Mouse (Mus musculus): ENCODE data around the gene Cep41. TPM values are rescaled to one million over a fixed set of nuclear protein-coding genes. Genes with fewer than 3 reads are reported as not detected.

Cep41 gene
- 52.3 and 55.4 TPM in 2 replicates for polyA plus RNA-seq (2015; fragmentation: Nextera tagmentation; extraction: Ambion mirVana)

DNA sequence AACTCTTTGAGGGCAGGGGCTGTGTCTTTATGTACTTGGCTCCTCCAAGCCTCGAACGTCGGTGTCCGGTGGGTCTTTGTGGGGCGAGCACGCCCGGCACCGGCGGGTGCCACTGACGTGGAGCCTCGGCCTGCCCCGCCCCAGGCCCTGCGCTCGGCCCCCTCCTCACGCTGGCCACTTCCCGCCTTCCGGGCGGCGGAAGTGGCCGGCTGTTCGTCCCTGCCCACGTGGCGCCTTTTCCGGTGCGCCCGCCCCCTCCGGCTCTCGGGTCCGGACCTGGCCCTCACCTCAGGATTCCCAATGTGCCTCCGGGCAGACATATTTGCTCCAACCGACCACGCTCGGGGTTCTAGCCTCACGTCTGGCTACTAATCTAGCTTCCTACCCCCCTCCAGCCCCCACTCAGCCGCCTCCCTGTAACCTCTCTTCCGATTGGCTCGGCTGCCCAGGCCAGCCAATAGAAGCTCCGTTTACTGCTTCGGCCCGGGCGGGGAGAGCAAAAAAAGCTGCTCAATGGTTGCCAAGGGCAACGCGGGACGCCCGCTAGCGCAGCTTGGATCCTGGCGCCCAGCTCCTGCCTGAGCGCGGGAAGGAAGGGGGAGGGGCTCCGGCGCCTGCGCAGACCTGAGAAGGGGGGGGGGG, at the start of gene Cep41:
Gene Cep41, minus strand, starts transcription at position 400 of the 642 bp plus-strand sequence.
- peak; percentile 97 for ATAC-seq (ENCODE audit: low FRiP score, low read depth)
- Histone ChIP-seq H3K27ac (peak within 1 kb of the TSS; percentile 94), H3K4me2 (replicated peaks) (peak within 1 kb of the TSS; percentile 63), H3K4me1 (peaks cover 15% of the 10 kb centered on the region), H3K27me3 (no peaks in the 10 kb centered on the region), H3K36me3 (no peaks in the 10 kb centered on the region), H3K9me3 (no peaks in the 10 kb centered on the region), H3K9ac (peak within 1 kb of the TSS; percentile 60), H3K4me3 (peak within 1 kb of the TSS; percentile 51)
- under 1% methylated on average over 51 of the region's 52 CpGs for WGBS

- H3K9me3 ChIP-seq: peaks cover 61% of the 10 kb centered on the region
- peak overlapping the region; percentile 52 for H3K27ac ChIP-seq
- no peak for ATAC-seq (ENCODE audit: low FRiP score, low read depth)
- 66% methylated on average over 10 of the region's 10 CpGs for WGBS
- peaks cover 46% of the 10 kb centered on the region for H3K36me3 ChIP-seq
- peak overlapping the region; percentile 62 for H3K4me3 ChIP-seq
- no peaks in the 10 kb centered on the region for H3K27me3 ChIP-seq
- H3K4me1 ChIP-seq: peaks cover 18% of the 10 kb centered on the region; the same call in 1 of the 2 replicates
- peak overlapping the region; percentile 83 for H3K9ac ChIP-seq
- peak overlapping the region; percentile 69 for H3K4me2 ChIP-seq (replicated peaks)
Measured at GRCm38 (mm10) chr6:30739177-30739747, 45.7 kb upstream of the Cep41 start.

DNA sequence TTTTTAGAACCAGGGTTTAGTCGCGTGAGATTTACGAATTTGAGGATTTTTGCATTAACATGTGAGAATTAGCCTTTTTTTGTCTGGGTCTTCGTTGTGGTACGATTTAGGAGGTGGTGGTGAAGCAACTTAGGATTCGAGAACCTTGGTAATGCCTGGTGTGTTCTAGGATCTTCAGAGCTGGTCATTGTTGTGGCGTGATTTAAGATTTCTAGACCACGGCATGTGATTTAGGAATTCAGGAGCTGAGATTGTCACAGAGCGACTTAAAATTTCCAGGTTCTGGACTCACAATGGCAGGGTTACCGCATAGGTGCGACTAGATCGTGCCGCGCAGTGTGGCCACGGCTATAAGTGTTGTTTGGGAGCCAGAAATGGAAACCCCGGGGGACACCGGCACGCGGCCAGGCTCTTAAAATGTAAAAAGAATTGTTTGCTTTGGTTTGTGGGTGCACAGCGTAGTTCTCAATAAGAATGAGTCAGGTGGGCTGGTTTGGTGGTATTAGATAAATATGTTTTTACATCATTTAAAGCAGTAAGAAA, 45.0 kb upstream of the Cep41 start:
- H3K36me3 ChIP-seq: peaks cover 39% of the 10 kb centered on the region
- peak overlapping the region; percentile 69 for H3K4me2 ChIP-seq (replicated peaks)
- H3K9ac ChIP-seq: peak overlapping the region; percentile 83
- peak overlapping the region; percentile 94 for H3K27ac ChIP-seq
- ATAC-seq (ENCODE audit: low FRiP score, low read depth): no peak
- no peaks in the 10 kb centered on the region for H3K27me3 ChIP-seq
- peaks cover 21% of the 10 kb centered on the region; the same call in 1 of the 2 replicates for H3K4me1 ChIP-seq
- H3K4me3 ChIP-seq: peak overlapping the region; percentile 62
- peaks cover 61% of the 10 kb centered on the region for H3K9me3 ChIP-seq
- WGBS: 47% methylated on average over 20 of the region's 20 CpGs

- H3K4me3 ChIP-seq: peak overlapping the region; percentile 62
- H3K4me1 ChIP-seq: peaks cover 27% of the 10 kb centered on the region
- peaks cover 32% of the 10 kb centered on the region for H3K36me3 ChIP-seq
- ATAC-seq (ENCODE audit: low FRiP score, low read depth): peak; percentile 74
- H3K9ac ChIP-seq: peak overlapping the region; percentile 83
- H3K4me2 ChIP-seq (replicated peaks): peak overlapping the region; percentile 69
- 54% methylated on average over 66 of the region's 66 CpGs for WGBS
- H3K9me3 ChIP-seq: peaks cover 62% of the 10 kb centered on the region
- peak overlapping the region; percentile 94 for H3K27ac ChIP-seq
- no peaks in the 10 kb centered on the region for H3K27me3 ChIP-seq
Measured at GRCm38 (mm10) chr6:30737548-30738463, 44.3 kb upstream of the Cep41 start.

DNA sequence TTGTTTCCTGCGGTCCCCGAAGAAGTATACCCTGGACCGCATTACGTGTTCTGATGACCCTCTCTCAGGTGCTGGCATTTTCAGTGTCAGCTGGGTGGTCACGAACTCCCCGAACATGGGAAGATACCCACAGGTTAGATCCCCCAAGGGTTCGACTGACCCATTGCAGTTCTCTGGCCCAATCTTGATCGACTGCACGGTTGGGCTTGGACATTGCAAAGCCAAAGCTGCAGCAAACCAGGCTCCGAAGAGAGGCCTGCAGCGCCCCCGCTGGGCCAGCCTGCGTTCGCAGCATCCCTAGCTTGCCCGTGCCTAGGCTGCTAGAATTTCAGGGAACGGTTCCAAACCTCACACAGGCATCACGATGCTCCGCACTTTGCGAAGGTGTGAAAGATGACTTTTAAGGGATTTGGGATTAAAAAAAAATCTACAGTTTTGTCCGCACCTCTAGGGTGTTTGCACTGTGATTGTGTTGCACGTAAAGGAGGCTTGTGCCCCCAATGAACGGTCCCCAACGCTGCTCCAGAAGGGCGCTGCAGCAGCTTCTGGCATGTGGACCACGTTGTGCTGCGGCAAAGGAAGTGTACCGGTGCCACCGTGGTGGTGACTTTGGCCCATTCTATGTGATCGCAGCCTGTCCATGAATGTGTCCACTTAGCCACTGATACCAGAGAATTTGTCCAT, 43.5 kb upstream of the Cep41 start:
- peaks cover 29% of the 10 kb centered on the region for H3K4me1 ChIP-seq
- H3K4me3 ChIP-seq: peak overlapping the region; percentile 62
- H3K9me3 ChIP-seq: peaks cover 66% of the 10 kb centered on the region
- peak overlapping the region; percentile 57; the same call in 1 of the 2 replicates for H3K9ac ChIP-seq
- H3K4me2 ChIP-seq (replicated peaks): peak overlapping the region; percentile 69
- ATAC-seq (ENCODE audit: low FRiP score, low read depth): peak; percentile 34
- 58% methylated on average over 29 of the region's 29 CpGs for WGBS
- H3K36me3 ChIP-seq: peaks cover 24% of the 10 kb centered on the region
- peak overlapping the region; percentile 94 for H3K27ac ChIP-seq
- H3K27me3 ChIP-seq: no peaks in the 10 kb centered on the region

GRCm38 (mm10) chr6:30736372-30736762, 42.8 kb upstream of the Cep41 start:
- H3K4me1 ChIP-seq: peaks cover 29% of the 10 kb centered on the region
- no peaks in the 10 kb centered on the region for H3K27me3 ChIP-seq
- peaks cover 24% of the 10 kb centered on the region for H3K36me3 ChIP-seq
- ATAC-seq (ENCODE audit: low FRiP score, low read depth): no peak
- WGBS: 51% methylated on average over 13 of the region's 13 CpGs
- peak overlapping the region; percentile 94 for H3K27ac ChIP-seq
- peak overlapping the region; percentile 69 for H3K4me2 ChIP-seq (replicated peaks)
- peak overlapping the region; percentile 62 for H3K4me3 ChIP-seq
- peaks cover 66% of the 10 kb centered on the region for H3K9me3 ChIP-seq
- H3K9ac ChIP-seq: 0 out of 2 replicates have a peak overlapping the region, but pooled peaks have one; percentile 31

DNA sequence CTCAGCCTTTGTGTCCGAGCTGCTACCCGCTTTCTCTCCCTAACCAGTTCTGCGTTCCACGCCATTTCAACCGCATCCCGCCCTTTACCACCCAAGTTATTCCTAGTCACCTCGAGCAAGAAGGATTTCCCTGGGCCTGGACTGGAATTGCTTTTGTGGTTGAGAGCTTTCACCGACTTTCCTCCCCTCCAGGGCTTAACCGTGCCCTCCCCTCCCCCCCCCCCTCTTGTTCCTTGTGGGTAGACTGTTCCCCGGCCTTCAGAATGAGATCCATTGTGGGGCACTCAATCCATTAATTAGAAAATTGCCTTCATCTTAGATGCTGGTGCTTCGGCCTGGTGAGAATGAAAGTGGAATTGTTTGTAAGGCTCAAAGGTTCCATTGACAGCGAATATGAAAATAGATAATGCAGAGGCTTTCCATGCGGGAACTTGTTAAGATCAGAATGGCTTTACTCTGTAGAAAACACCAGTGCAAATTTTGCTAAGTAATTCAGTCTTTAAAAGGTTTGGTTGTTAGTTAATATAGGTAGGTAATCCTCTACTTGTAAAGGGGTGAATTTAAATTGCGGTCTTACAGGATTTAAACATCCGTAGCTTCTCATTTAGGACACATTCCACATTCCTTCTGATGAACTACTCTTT, 42.3 kb upstream of the Cep41 start:
- ATAC-seq (ENCODE audit: low FRiP score, low read depth): no peak
- Histone ChIP-seq H3K27ac (peak overlapping the region; percentile 94), H3K4me2 (replicated peaks) (peak overlapping the region; percentile 69), H3K36me3 (peaks cover 22% of the 10 kb centered on the region), H3K9me3 (peaks cover 66% of the 10 kb centered on the region), H3K4me1 (peaks cover 29% of the 10 kb centered on the region), H3K9ac (peak overlapping the region; percentile 57), H3K4me3 (peak overlapping the region; percentile 26), H3K27me3 (no peaks in the 10 kb centered on the region)
- WGBS: 51% methylated on average over 15 of the region's 15 CpGs

DNA sequence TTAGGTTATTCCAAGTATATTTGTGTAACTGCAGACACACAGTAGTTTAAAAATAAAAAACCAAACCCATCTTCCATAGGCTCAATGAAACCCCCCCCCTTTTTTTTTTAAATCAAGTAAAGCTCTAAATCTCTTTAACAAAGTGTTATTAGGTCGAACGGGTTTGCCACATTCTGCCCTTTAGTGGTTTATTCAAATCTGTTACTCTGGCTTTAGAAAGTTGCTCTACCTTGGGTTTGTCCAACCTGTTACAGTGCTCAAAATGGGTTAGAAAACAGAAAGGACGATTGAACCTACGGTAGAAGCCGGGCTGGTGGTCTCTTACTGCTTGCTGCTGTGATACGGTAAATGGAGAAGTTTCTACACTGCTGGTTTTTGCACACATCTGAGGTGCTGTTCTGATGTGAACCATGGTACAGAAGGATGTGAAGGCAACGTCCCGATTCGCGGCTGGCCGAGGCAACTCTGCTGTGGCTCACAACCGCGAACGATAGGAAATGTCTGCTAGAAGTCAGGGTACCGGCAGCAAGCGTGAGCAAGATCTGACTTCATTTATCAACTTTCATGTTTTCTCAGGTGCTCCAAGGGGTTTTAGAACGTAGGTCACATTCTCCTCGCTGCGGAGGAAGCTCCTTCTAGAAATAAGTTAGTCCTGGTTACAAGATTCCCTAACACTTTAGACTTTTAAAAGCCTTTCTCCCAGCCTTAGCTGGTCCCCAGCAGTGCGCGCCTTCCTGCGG, 41.6 kb upstream of the Cep41 start:
- H3K27ac ChIP-seq: peak overlapping the region; percentile 94
- 47% methylated on average over 22 of the region's 22 CpGs for WGBS
- peak overlapping the region; percentile 26 for H3K4me3 ChIP-seq
- peaks cover 33% of the 10 kb centered on the region for H3K4me1 ChIP-seq
- H3K9ac ChIP-seq: peak overlapping the region; percentile 57
- H3K27me3 ChIP-seq: no peaks in the 10 kb centered on the region
- H3K36me3 ChIP-seq: peaks cover 17% of the 10 kb centered on the region
- peaks cover 61% of the 10 kb centered on the region for H3K9me3 ChIP-seq
- ATAC-seq (ENCODE audit: low FRiP score, low read depth): no peak
- H3K4me2 ChIP-seq (replicated peaks): peak overlapping the region; percentile 69

- H3K9me3 ChIP-seq: peaks cover 54% of the 10 kb centered on the region
- ATAC-seq (ENCODE audit: low FRiP score, low read depth): no peak
- WGBS: 54% methylated on average over 6 of the region's 6 CpGs
- peak overlapping the region; percentile 57; the same call in 1 of the 2 replicates for H3K9ac ChIP-seq
- H3K36me3 ChIP-seq: peaks cover 13% of the 10 kb centered on the region
- H3K4me2 ChIP-seq (replicated peaks): peak overlapping the region; percentile 69; the same call in 1 of the 2 replicates
- H3K27me3 ChIP-seq: no peaks in the 10 kb centered on the region
- peak overlapping the region; percentile 94 for H3K27ac ChIP-seq
- H3K4me1 ChIP-seq: peaks cover 40% of the 10 kb centered on the region
- 0 out of 2 replicates have a peak overlapping the region, but pooled peaks have one; percentile 1 for H3K4me3 ChIP-seq
Measured at GRCm38 (mm10) chr6:30734465-30734864, 40.9 kb upstream of the Cep41 start.

- 52% methylated on average over 18 of the region's 18 CpGs for WGBS
- Histone ChIP-seq H3K4me3 (no peak overlapping the region), H3K4me2 (replicated peaks) (no peak overlapping the region), H3K27ac (peak overlapping the region; percentile 94), H3K27me3 (no peaks in the 10 kb centered on the region), H3K9ac (no peak overlapping the region), H3K9me3 (peaks cover 37% of the 10 kb centered on the region), H3K36me3 (0 out of 2 replicates have a peak, but pooled peaks cover 4% of the 10 kb centered on the region), H3K4me1 (peaks cover 43% of the 10 kb centered on the region)
- no peak for ATAC-seq (ENCODE audit: low FRiP score, low read depth)
Measured at GRCm38 (mm10) chr6:30732571-30733130, 39.1 kb upstream of the Cep41 start.
